Mouse (Mus musculus): ENCODE results near the gene Exosc9. TPM values are rescaled to one million over a fixed set of nuclear protein-coding genes. Genes with fewer than 3 reads are reported as not detected.

The Exosc9 gene
- total and polyA plus RNA-seq, 2 experiments from 2014 or later, result 42.5 to 70.9 TPM

GRCm38 (mm10) chr3:36521073-36522060 lies 31.0 kb upstream of the Exosc9 start, which contains the start of gene Gm11549:
Gm11549 (minus strand) TSS chr3:36521813.
- Histone ChIP-seq H3K9ac (replicated peaks; ENCODE audit: low read length, poor library complexity, severe bottlenecking) (peak within 1 kb of the TSS; percentile 50), H3K4me3 (ENCODE audit: low read depth, low read length) (peak within 1 kb of the TSS; percentile 60), H3K36me3 (ENCODE audit: insufficient read depth, low read length) (no peaks in the 10 kb centered on the region), H3K4me2 (ENCODE audit: low read depth, low read length, poor library complexity, severe bottlenecking) (peak within 1 kb of the TSS; percentile 99), H3K9me3 (ENCODE audit: low read length) (no peaks in the 10 kb centered on the region), H3K4me1 (ENCODE audit: insufficient read depth, low read length) (peaks cover 5% of the 10 kb centered on the region; the same call in 1 of the 2 replicates), H3K27ac (ENCODE audit: low read depth, low read length) (no peak within 1 kb of the TSS), H3K27me3 (ENCODE audit: insufficient read depth, low read length) (peaks cover 21% of the 10 kb centered on the region; the same call in 1 of the 2 replicates)
- DNase-seq (ENCODE audit: low spot score), result peak; percentile 23
- TF ChIP-seq CTCF (IDR thresholded peaks at IDR 0.05), result no peak
- ATAC-seq (ENCODE audit: low FRiP score), result peak; percentile 68
- under 1% methylated on average over 51 of the region's 51 CpGs for WGBS

GRCm38 (mm10) chr3:36522137-36522536 lies 30.3 kb upstream of the Exosc9 start:
- Histone ChIP-seq H3K27me3 (ENCODE audit: insufficient read depth, low read length) (peaks cover 21% of the 10 kb centered on the region; the same call in 1 of the 2 replicates), H3K36me3 (ENCODE audit: insufficient read depth, low read length) (no peaks in the 10 kb centered on the region), H3K4me2 (ENCODE audit: low read depth, low read length, poor library complexity, severe bottlenecking) (no peak overlapping the region), H3K9me3 (ENCODE audit: low read length) (no peaks in the 10 kb centered on the region), H3K4me3 (ENCODE audit: low read depth, low read length) (no peak overlapping the region), H3K9ac (replicated peaks; ENCODE audit: low read length, poor library complexity, severe bottlenecking) (no peak overlapping the region), H3K27ac (ENCODE audit: low read depth, low read length) (no peak overlapping the region), H3K4me1 (ENCODE audit: insufficient read depth, low read length) (peaks cover 5% of the 10 kb centered on the region; the same call in 1 of the 2 replicates)
- WGBS, result 9% methylated on average over 4 of the region's 4 CpGs
- TF ChIP-seq CTCF (IDR thresholded peaks at IDR 0.05), result no peak
- no peak for ATAC-seq (ENCODE audit: low FRiP score)
- DNase-seq (ENCODE audit: low spot score), result no peak

- no peak for TF ChIP-seq CTCF (IDR thresholded peaks at IDR 0.05)
- DNase-seq (ENCODE audit: low spot score) (no peak), ATAC-seq (ENCODE audit: low FRiP score) (no peak)
- 79% methylated on average over 3 of the region's 3 CpGs for WGBS
- no peaks in the 10 kb centered on the region for H3K9me3 ChIP-seq (ENCODE audit: low read length)
- no peak overlapping the region for H3K4me2 ChIP-seq (ENCODE audit: low read depth, low read length, poor library complexity, severe bottlenecking)
- no peak overlapping the region for H3K4me3 ChIP-seq (ENCODE audit: low read depth, low read length)
- H3K36me3 ChIP-seq (ENCODE audit: insufficient read depth, low read length), result no peaks in the 10 kb centered on the region
- H3K27ac ChIP-seq (ENCODE audit: low read depth, low read length), result no peak overlapping the region
- peaks cover 21% of the 10 kb centered on the region; the same call in 1 of the 2 replicates for H3K27me3 ChIP-seq (ENCODE audit: insufficient read depth, low read length)
- H3K4me1 ChIP-seq (ENCODE audit: insufficient read depth, low read length), result peaks cover 5% of the 10 kb centered on the region; the same call in 1 of the 2 replicates
- no peak overlapping the region for H3K9ac ChIP-seq (replicated peaks; ENCODE audit: low read length, poor library complexity, severe bottlenecking)
Measured at GRCm38 (mm10) chr3:36524466-36524865, 27.9 kb upstream of the Exosc9 start.

GRCm38 (mm10) chr3:36530345-36530744 lies 22.1 kb upstream of the Exosc9 start:
- ATAC-seq (ENCODE audit: low FRiP score), result no peak
- Histone ChIP-seq H3K4me2 (ENCODE audit: low read depth, low read length, poor library complexity, severe bottlenecking) (no peak overlapping the region), H3K4me1 (ENCODE audit: insufficient read depth, low read length) (no peaks in the 10 kb centered on the region), H3K4me3 (ENCODE audit: low read depth, low read length) (no peak overlapping the region), H3K36me3 (ENCODE audit: insufficient read depth, low read length) (no peaks in the 10 kb centered on the region), H3K27me3 (ENCODE audit: insufficient read depth, low read length) (no peaks in the 10 kb centered on the region), H3K9ac (replicated peaks; ENCODE audit: low read length, poor library complexity, severe bottlenecking) (no peak overlapping the region), H3K27ac (ENCODE audit: low read depth, low read length) (no peak overlapping the region), H3K9me3 (ENCODE audit: low read length) (no peaks in the 10 kb centered on the region)
- no peak for DNase-seq (ENCODE audit: low spot score)
- 88% methylated on average over 6 of the region's 6 CpGs for WGBS
- no peak for TF ChIP-seq CTCF (IDR thresholded peaks at IDR 0.05)

- no peak for DNase-seq (ENCODE audit: low spot score)
- WGBS, result 86% methylated on average over 5 of the region's 5 CpGs
Measured at GRCm38 (mm10) chr3:36530781-36531180, 21.6 kb upstream of the Exosc9 start.

GRCm38 (mm10) chr3:36531242-36531641 lies 21.2 kb upstream of the Exosc9 start:
- DNase-seq (ENCODE audit: low spot score) (no peak), ATAC-seq (ENCODE audit: low FRiP score) (no peak)
- Histone ChIP-seq H3K4me1 (ENCODE audit: insufficient read depth, low read length) (no peaks in the 10 kb centered on the region), H3K4me3 (ENCODE audit: low read depth, low read length) (no peak overlapping the region), H3K9me3 (ENCODE audit: low read length) (no peaks in the 10 kb centered on the region), H3K27me3 (ENCODE audit: insufficient read depth, low read length) (no peaks in the 10 kb centered on the region), H3K9ac (replicated peaks; ENCODE audit: low read length, poor library complexity, severe bottlenecking) (no peak overlapping the region), H3K27ac (ENCODE audit: low read depth, low read length) (no peak overlapping the region), H3K4me2 (ENCODE audit: low read depth, low read length, poor library complexity, severe bottlenecking) (no peak overlapping the region), H3K36me3 (ENCODE audit: insufficient read depth, low read length) (no peaks in the 10 kb centered on the region)
- WGBS, result 42% methylated on average over 2 of the region's 2 CpGs
- no peak for TF ChIP-seq CTCF (IDR thresholded peaks at IDR 0.05)

More at GRCm38 (mm10) chr3:36530781-36531180, 21.6 kb upstream of the Exosc9 start:
- no peak for TF ChIP-seq CTCF (IDR thresholded peaks at IDR 0.05)
- Histone ChIP-seq H3K9me3 (ENCODE audit: low read length) (no peaks in the 10 kb centered on the region), H3K27ac (ENCODE audit: low read depth, low read length) (no peak overlapping the region), H3K36me3 (ENCODE audit: insufficient read depth, low read length) (no peaks in the 10 kb centered on the region), H3K27me3 (ENCODE audit: insufficient read depth, low read length) (no peaks in the 10 kb centered on the region), H3K9ac (replicated peaks; ENCODE audit: low read length, poor library complexity, severe bottlenecking) (no peak overlapping the region), H3K4me3 (ENCODE audit: low read depth, low read length) (no peak overlapping the region), H3K4me2 (ENCODE audit: low read depth, low read length, poor library complexity, severe bottlenecking) (no peak overlapping the region), H3K4me1 (ENCODE audit: insufficient read depth, low read length) (no peaks in the 10 kb centered on the region)
- ATAC-seq (ENCODE audit: low FRiP score), result no peak
